Mouse (Mus musculus) layer of hippocampus, postnatal 10 days (tissue): ENCODE data around the gene Ddx43. TPM values are rescaled to one million over a fixed set of nuclear protein-coding genes. Genes with fewer than 3 reads are reported as not detected.

ENCODE experiments used
- DNase-seq, 2 experiments: peaks; one replicate each; pipeline ENCODE4 v3.0.0; 2021; ENCODE audit warnings: low spot score in 2 of 2
- total RNA-seq, 2 experiments: library from RNA; stranded (reverse); gene quantifications; 2 replicates each; pipeline ENCODE4 v1.2.3; 2021

The Ddx43 gene
- total RNA-seq, 2 experiments from 2014 or later: 0.16 TPM; not detected in 1

- peak; percentile 11 to 35 for DNase-seq
Observed at GRCm38 (mm10) chr9:78442579-78443392, 47.2 kb downstream of the Ddx43 start, which contains the start of gene Cgas. Gene Cgas, minus strand, starts transcription at chr9:78443237.

GRCm38 (mm10) chr9:78447606-78447972 is 52.0 kb downstream of the Ddx43 start:
- DNase-seq: no peak

GRCm38 (mm10) chr9:78447973-78448873 is 52.6 kb downstream of the Ddx43 start, which contains the start of the genes Mto1 and Gm17324:
Gene Mto1, plus strand, starts transcription at chr9:78448208.
Gene Gm17324, minus strand, starts transcription at chr9:78448786.
- peak; percentile 89 to 91 for DNase-seq

GRCm38 (mm10) chr9:78450404-78450803 is 54.8 kb downstream of the Ddx43 start:
- no peak for DNase-seq

- no peak for DNase-seq
Observed at GRCm38 (mm10) chr9:78451382-78451781, 55.8 kb downstream of the Ddx43 start.

GRCm38 (mm10) chr9:78457026-78457425 is 61.4 kb downstream of the Ddx43 start:
- DNase-seq: no peak

- no peak for DNase-seq
Observed at GRCm38 (mm10) chr9:78463337-78463736, 67.8 kb downstream of the Ddx43 start.

- no peak for DNase-seq
Observed at GRCm38 (mm10) chr9:78465725-78466124, 70.1 kb downstream of the Ddx43 start.

Other genes starting within 250 kb of the Ddx43 start
- gene Gsta4, start 213.0 kb upstream of the Ddx43 start, total RNA-seq: 10 to 100 TPM; 33.9 to 39.5 TPM
- not detected for gene Gsta1, start 165.1 kb upstream of the Ddx43 start, total RNA-seq
- not detected for gene Gm3776, start 138.6 kb upstream of the Ddx43 start, total RNA-seq
- gene Gm10639, start 105.9 kb upstream of the Ddx43 start, total RNA-seq: not detected
- gene Omt2a, start 81.0 kb upstream of the Ddx43 start, total RNA-seq: not detected
- gene Omt2b, start 68.2 kb upstream of the Ddx43 start, total RNA-seq: not detected
- gene Gsta2, start 40.0 kb upstream of the Ddx43 start, total RNA-seq: not detected
- not detected for gene Dppa5a, start 27.6 kb upstream of the Ddx43 start, total RNA-seq
- gene Ooep, start 17.1 kb upstream of the Ddx43 start, total RNA-seq: under 1 TPM; 0.16 to 0.71 TPM
- under 1 TPM; 0.94 to 0.96 TPM for gene Cgas, start 47.5 kb downstream of the Ddx43 start, total RNA-seq
- 10 to 100 TPM; 20.4 to 22.9 TPM for gene Mto1, start 52.4 kb downstream of the Ddx43 start, total RNA-seq
- gene Gm17324, start 53.0 kb downstream of the Ddx43 start, total RNA-seq: 1 to 10 TPM; 1.4 to 1.5 TPM
- 1,000 to 10,000 TPM; 4,076 to 4,543 TPM for gene Eef1a1, start 93.4 kb downstream of the Ddx43 start, total RNA-seq
- gene Slc17a5, start 192.3 kb downstream of the Ddx43 start, total RNA-seq: 10 to 100 TPM; 13.4 to 16.2 TPM
- gene Cd109, start 219.8 kb downstream of the Ddx43 start, total RNA-seq: 1 to 10 TPM; 5.2 to 5.3 TPM